Mouse (Mus musculus): ENCODE results near the gene B3gnt3.
"Not testable (repeated sequence)": the region's sequence is repeated elsewhere in the genome, so short reads cannot be mapped to it uniquely, and the experiment has no call there.

The B3gnt3 gene

DNA sequence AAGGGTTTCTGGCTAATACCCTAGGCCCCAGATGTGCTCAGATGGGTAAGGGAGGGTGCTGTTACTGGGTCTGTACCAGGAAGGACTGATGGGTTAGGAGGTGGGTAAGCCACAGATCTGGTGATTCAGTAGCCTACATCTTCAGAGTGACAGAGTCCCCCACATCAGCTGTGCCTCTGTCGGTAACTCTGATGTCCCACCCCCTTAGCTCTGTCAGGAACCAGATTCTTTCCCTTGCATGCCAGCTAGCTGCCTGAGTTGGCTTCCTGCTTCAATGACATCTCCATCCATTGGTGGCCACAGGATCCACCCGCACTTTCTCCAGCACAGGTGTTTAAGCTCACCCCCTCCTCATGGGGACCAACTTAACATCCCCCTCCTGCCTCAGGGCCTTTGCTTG lies 10.0 kb upstream of the B3gnt3 start:
- no peak for DNase-seq (ENCODE audit: low spot score in 2 of 2)

DNA sequence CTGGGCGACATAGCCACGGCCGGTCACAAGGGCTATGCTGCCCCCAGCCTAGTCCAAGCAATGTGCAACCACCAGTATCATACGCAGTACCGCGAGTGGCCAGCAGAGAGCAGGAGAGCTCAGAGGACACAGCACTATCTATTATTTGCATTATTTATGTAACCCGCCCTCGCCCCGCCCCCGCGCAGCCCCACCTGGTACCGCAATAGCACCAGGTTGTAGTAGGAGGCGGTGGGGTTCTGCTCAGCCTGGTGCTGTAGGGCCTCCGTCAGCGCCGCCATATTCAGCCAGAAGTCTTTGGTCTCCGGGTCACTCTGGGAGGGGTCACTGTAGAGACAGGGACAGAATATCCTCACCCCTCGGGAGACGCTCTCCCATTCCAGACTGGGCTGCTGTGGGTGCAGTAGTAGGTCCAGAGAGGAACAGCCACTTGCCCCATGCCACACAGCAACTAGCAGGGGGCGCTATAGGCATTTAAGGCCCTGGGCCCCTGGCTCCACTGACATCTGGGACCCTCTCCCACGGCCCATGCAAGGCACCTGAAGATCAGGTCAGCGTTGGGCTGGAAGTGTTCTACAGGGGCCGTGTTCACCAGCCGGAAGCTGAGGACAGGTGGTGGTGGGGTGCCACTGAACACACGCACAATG lies 8.3 kb upstream of the B3gnt3 start:
- DNase-seq (ENCODE audit: low spot score in 2 of 2): peak; percentile 70 to 80

- peak in 1 of 2 experiments; percentile 29 for DNase-seq (ENCODE audit: low spot score in 2 of 2)
Measured at GRCm38 (mm10) chr8:71709134-71709799, 7.7 kb upstream of the B3gnt3 start.

GRCm38 (mm10) chr8:71707874-71708273 lies 6.3 kb upstream of the B3gnt3 start:
- DNase-seq (ENCODE audit: low spot score in 2 of 2): peak in 1 of 2 experiments; percentile 23

- DNase-seq (ENCODE audit: low spot score in 2 of 2): not testable (repeated sequence)
Measured at GRCm38 (mm10) chr8:71703400-71703799, 1.8 kb upstream of the B3gnt3 start.

- no peak for DNase-seq (ENCODE audit: low spot score in 2 of 2)
Measured at GRCm38 (mm10) chr8:71702923-71703322, 1.3 kb upstream of the B3gnt3 start.

GRCm38 (mm10) chr8:71702087-71702432 lies 471 bp upstream of the B3gnt3 start:
- peak in 1 of 2 experiments; percentile 6 for DNase-seq (ENCODE audit: low spot score in 2 of 2)

DNA sequence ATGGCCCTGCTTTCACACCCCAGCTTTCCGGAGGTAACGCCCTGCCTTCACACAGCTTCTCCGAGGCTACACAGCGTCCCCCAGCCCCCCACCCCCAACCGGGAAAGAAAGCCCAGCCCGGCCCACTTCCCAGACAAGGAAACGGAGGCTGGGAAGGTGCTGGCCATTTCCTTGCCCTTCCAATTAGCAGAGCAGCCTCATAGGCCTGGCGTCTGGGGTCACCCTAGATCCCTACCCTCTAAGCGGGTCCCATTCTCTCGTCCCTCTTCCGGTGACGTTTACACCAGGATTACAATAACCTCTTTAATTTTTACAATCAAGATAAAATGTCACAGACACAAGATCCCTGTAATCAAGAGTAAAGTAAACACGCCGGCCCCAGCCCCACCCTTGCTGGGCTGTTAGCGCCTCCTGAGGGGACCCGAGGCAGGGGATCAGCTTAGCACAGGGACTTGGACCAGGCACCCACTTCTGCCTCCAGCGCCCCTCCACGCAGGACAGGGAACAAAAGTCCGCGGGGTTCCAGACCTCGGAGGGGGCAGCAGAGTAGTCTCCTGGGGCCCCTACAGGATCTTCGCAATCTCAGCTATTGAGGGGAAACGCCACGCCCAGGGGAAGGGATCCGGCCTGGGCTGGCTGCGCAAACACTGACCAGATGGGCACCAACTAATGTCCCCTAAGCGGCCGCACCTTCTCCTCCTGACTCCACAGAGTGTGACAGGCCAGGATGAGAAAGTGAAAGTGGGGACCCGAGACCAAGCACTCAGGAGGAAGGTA lies 908 bp downstream of the B3gnt3 start:
- DNase-seq (ENCODE audit: low spot score in 2 of 2): no peak

- not testable (repeated sequence) for DNase-seq (ENCODE audit: low spot score in 2 of 2)
Measured at GRCm38 (mm10) chr8:71695456-71695855, 6.1 kb downstream of the B3gnt3 start.

- peak in 1 of 2 experiments; percentile 12 for DNase-seq (ENCODE audit: low spot score in 2 of 2)
Measured at GRCm38 (mm10) chr8:71693166-71694041, 8.2 kb downstream of the B3gnt3 start.

DNA sequence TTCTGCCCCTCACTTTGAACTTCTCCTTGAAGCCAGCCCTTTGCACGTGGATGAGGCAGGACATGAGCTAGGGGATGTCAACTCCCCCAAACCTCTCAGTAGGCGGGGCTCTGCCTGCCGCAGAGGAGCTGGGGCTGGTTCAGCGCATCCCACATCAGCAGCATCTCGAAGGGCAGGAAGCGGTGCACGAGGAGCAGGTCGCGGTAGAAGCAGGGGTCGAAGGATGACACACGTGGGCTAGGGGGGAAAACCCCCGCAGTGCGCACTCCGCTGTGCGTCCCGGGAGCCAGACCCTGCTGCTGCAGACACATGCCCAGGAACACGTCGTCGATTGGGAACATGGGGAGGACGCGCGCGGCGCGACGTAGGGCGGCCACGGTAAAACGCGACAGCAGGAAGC lies 9.1 kb downstream of the B3gnt3 start:
- no peak for DNase-seq (ENCODE audit: low spot score in 2 of 2)

DNA sequence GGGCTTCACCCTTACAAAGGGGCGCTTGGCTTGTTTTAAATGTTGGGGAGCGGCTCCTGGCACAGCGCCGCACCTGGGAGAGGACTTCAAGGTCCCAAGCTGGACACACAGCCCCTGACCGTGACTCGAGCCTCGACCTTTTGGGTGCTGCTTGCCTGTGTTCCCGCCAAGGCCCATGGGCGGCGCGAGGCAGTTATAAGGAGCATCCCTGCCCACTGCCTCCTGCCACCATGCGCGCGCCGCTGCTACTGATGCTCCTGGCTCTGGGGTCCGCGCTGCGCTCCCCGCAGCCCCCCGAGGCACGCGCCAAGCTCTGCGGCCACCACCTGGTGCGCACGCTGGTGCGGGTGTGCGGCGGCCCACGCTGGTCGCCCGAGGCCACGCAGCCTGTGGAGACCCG lies 12.6 kb downstream of the B3gnt3 start, which contains the start of gene Insl3:
Gene Insl3 (plus strand): TSS at position 187 of the 400 bp plus-strand sequence.
- DNase-seq (ENCODE audit: low spot score in 2 of 2): no peak

DNA sequence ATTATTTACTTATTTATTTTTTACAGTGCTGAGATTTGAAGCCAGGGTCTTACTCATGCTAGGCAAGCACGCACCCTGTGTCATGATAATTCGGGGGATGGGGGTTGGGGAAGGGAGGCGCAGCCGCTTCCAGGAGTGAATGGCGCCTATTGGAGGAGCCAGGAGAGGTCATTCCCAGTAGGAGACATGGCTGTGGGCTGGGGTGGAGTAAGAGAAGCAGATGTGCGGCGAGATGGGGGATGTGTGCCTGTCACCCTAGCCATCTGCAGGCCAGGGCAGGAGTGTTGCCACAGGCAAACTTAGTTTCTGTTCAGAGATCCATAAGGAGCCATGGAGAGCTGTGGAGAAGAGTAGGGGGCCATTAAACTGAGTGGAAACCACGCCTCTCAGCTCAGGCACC lies 14.0 kb downstream of the B3gnt3 start:
- DNase-seq (ENCODE audit: low spot score in 2 of 2): no peak

DNA sequence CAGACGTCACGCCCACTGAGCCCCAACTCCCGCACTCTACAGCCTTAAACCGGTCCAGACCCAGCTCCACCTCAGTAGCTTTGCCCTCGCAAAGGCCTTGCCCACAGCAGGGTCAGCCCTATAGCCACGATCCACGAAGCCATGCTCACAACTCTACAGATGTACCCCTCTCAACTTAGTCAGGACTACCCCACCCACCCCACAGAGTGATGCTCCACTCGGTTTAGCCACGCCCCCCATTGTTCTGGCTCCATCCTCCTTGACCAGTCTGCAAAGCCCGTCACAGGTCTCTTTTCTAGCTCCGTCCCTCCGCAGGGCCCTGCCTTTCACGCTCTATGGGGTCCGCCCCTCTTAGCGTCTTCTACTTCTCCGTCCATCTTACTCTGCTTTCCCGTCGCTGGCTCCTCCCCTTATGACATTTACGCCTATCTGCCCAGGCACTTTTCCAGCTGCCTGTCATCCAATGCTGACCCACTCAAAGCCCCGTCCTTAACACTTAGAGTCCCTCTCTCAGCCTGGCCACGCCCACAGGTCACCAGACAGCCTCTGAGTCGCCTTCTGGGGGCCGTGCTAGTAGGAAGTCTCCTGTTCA lies 15.3 kb downstream of the B3gnt3 start:
- no peak for DNase-seq (ENCODE audit: low spot score in 2 of 2)

GRCm38 (mm10) chr8:71685573-71685972 lies 16.0 kb downstream of the B3gnt3 start:
- no peak for DNase-seq (ENCODE audit: low spot score in 2 of 2)

DNA sequence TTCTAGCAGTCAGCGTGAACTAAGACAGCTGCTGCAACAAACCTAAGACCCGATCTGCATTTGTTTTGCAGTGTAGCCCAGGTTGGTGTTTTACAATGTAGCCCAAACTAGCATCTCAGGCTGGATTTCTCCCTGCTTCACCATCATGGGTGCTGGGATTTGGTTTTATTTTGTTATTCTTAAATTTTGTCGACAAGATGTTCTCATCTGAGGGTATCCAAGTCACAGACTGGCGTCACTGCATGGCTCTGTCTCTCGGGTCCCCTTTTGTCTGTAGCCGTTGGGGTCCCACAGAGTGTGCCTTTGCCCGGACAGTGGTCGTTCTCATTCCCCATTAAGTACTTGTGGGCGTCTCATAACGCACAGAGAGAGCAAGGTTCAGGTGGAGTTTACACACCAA lies 16.9 kb downstream of the B3gnt3 start:
- DNase-seq (ENCODE audit: low spot score in 2 of 2): no peak

DNA sequence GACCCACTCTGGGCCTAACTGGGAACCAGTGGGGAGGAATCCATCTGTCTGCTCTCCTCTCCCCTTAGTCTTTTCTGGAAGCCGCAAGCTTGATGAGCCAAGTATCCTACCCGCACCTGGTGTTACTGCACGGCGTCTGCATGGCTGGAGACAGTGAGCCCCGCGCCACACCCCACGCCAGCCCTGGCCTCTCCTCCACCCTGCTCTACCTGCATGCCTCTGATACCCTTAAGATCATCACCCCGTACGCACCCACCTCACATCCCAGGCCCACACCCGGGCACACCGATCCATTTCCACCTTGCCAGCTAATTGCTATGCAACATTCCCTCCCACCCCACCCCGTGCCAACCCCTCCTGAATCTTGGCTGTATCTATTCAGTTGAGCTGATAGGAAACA lies 18.8 kb downstream of the B3gnt3 start:
- DNase-seq (ENCODE audit: low spot score in 2 of 2): no peak

DNA sequence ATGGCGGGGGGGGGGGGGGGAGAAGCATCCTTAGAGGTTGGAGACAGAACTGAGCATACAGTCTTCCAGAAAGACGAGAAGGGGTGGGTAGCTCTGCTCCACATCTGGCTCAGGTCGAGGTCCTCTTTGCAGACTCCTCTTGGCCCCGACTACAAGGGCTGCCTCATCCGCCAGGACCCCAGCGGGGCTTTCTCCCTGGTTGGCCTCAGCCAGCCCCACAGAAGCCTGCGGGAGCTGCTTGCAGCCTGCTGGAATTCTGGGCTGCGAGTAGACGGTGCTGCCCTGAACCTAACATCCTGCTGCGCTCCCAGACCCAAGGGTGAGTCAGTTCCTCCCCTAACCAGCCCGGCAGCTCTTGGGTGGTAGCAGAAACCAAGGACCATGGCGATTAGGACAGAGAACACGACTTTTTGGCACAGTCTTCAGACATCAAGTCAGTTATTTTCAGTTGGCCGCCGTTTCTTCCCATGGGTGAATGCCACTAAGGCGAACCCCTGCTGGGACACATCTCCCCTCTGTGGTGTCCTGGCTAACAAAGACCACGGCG lies 20.1 kb downstream of the B3gnt3 start:
- DNase-seq (ENCODE audit: low spot score in 2 of 2): no peak

DNA sequence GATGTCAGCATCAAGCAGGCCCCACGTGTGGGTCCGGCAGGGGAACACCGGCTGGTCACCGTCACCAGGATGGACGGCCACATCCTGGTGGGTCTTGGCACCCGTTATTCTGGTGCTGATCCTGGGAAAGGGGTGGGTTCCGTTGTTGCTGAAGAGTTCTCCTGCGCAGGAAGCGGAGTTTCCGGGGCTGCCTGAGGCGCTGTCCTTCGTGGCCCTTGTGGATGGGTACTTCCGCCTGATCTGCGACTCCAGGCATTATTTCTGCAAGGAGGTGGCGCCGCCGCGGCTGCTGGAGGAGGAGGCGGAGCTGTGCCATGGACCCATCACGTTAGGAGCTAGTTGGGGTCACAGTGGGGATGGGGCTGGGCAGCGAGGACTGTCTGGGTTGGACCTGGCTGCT lies 21.1 kb downstream of the B3gnt3 start:
- no peak for DNase-seq (ENCODE audit: low spot score in 2 of 2)

DNA sequence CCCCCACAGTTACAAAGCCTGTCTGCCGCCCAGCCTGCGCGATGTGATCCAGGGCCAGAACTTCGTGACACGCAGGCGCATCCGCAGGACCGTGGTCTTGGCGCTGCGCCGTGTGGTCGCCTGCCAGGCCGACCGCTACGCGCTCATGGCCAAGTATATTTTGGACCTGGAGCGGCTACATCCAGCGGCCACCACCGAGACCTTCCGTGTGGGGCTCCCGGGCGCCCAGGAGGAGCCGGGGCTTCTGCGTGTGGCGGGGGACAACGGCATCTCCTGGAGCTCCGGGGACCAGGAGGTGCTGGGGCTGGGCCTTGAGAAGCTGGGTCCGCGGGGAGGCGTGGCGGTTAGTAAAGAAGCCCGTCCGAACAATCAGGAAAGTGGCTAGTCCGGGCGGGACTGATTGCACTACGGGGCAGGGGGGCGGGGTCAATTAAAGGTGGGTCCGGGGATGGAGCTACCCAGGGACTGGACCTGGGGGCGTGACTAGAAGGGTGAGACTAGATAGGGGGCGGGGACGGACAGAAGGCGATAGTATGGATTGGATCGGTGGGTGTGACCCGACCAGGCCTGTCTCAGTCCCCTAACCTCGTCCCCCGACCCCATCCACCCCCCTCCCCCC lies 21.9 kb downstream of the B3gnt3 start:
- DNase-seq (ENCODE audit: low spot score in 2 of 2): no peak

DNA sequence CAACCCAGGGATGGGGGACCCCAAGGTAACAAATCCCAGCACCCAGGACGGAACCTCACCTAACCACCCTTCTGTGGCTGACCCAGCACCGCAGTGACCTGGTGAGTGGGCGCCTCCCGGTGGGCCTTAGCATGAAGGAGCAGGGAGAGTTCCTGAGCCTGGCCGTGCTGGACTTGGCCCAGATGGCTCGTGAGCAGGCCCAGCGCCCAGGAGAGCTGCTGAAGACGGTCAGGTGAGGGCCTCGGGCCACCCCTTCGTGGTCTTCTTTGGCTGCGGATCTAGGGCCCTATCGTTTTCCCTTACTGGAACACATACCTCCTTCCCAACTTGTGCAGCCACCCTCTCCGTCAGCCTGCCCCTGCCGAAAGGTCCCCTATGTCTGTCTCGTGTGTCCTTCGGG lies 22.5 kb downstream of the B3gnt3 start:
- no peak for DNase-seq (ENCODE audit: low spot score in 2 of 2)
